Mouse (Mus musculus) hindbrain, embryonic 14.5 days (tissue): Measurements from ENCODE around the gene Dhx16. TPM values are rescaled to one million over a fixed set of nuclear protein-coding genes. Genes with fewer than 3 reads are reported as not detected.

ENCODE experiments used
- ATAC-seq: fragments of 200-750 bp; cut with Nextera tagmentation; 2 replicates; pipeline ENCODE4 v1.8.0; 2017; ENCODE audit warnings: moderate number of reproducible peaks, mild to moderate bottlenecking, moderate TSS enrichment, moderate library complexity; ENCODE audit not compliant: low FRiP score
- DNase-seq: peaks from one replicate; pipeline ENCODE4 v3.0.0-alpha.2; 2015; ENCODE audit warnings: low spot score
- H3K27ac ChIP-seq: fragments of 300-500 bp; sonication (generic); 2 replicates; pipeline ENCODE4 v1.5.1; 2014; ENCODE audit warnings: mild to moderate bottlenecking, moderate library complexity
- H3K27me3 ChIP-seq: fragments of 300-500 bp; sonication (generic); 2 replicates; pipeline ENCODE4 v1.6.1; 2014; ENCODE audit warnings: mild to moderate bottlenecking, low read length, mixed read lengths; ENCODE audit not compliant: control insufficient read depth, insufficient read depth
- H3K36me3 ChIP-seq: fragments of 300-500 bp; sonication (generic); replicated peaks from 2 replicates; pipeline ENCODE4 v1.6.1; 2014; ENCODE audit not compliant: control insufficient read depth, insufficient read depth
- H3K4me1 ChIP-seq: fragments of 300-500 bp; sonication (generic); replicated peaks from 2 replicates; pipeline ENCODE4 v1.6.1; 2014; ENCODE audit warnings: antibody characterized with exemption, low read length, mixed read lengths; ENCODE audit not compliant: control insufficient read depth, insufficient read depth
- H3K4me2 ChIP-seq: fragments of 300-500 bp; sonication (generic); replicated peaks from 2 replicates; pipeline ENCODE4 v1.6.1; 2014; ENCODE audit warnings: mild to moderate bottlenecking, moderate library complexity
- H3K4me3 ChIP-seq: fragments of 300-500 bp; sonication (generic); replicated peaks from 2 replicates; pipeline ENCODE4 v1.5.1; 2014; ENCODE audit warnings: mild to moderate bottlenecking, low read length
- H3K9ac ChIP-seq: fragments of 300-500 bp; sonication (generic); 2 replicates; pipeline ENCODE4 v1.6.1; 2014
- H3K9me3 ChIP-seq: fragments of 300-500 bp; sonication (generic); 2 replicates; pipeline ENCODE4 v1.6.1; 2016; ENCODE audit warnings: low read length; ENCODE audit not compliant: control insufficient read depth
- WGBS: fragments of 180-500 bp; shearing (Covaris S2); extraction: QIAGEN DNeasy Blood & Tissue Kit; methylation state at CpG from one replicate; pipeline ENCODE4 v1.1.7; 2014; 5-methylcytosine and 5-hydroxymethylcytosine counted together
- polyA plus RNA-seq: library from polyadenylated mRNA; unstranded; fragments of >200 nt; fragmentation: Nextera tagmentation; extraction: Ambion mirVana; gene quantifications from 2 replicates; pipeline ENCODE4 v1.2.1, GENCODE M21; 2014

The Dhx16 gene
- polyA plus RNA-seq, 1 experiment from 2014 or later = 25.8 TPM

GRCm38 (mm10) chr17:35866911-35867890, 12.4 kb upstream of the Dhx16 start:
- peak overlapping the region; percentile 98 for H3K27ac ChIP-seq
- 6% methylated on average over 26 of the region's 26 CpGs for WGBS
- ATAC-seq (no peak), DNase-seq (peak; percentile 29)
- H3K4me3 ChIP-seq = peak overlapping the region; percentile 75
- H3K27me3 ChIP-seq = no peaks in the 10 kb centered on the region
- H3K9ac ChIP-seq = peak overlapping the region; percentile 95
- H3K9me3 ChIP-seq = no peaks in the 10 kb centered on the region
- peak overlapping the region; percentile 99 for H3K4me2 ChIP-seq
- H3K4me1 ChIP-seq = peaks cover 55% of the 10 kb centered on the region
- peaks cover 7% of the 10 kb centered on the region; the same call in 1 of the 2 replicates for H3K36me3 ChIP-seq

- Histone ChIP-seq H3K27ac (peak overlapping the region; percentile 98), H3K9me3 (no peaks in the 10 kb centered on the region), H3K9ac (peak overlapping the region; percentile 95), H3K4me3 (peak overlapping the region; percentile 75), H3K4me1 (peaks cover 65% of the 10 kb centered on the region), H3K27me3 (no peaks in the 10 kb centered on the region), H3K36me3 (peaks cover 15% of the 10 kb centered on the region), H3K4me2 (peak overlapping the region; percentile 99)
- 36% methylated on average over 17 of the region's 17 CpGs for WGBS
- ATAC-seq (no peak), DNase-seq (no peak)
Observed at GRCm38 (mm10) chr17:35868165-35868820, 11.3 kb upstream of the Dhx16 start.

GRCm38 (mm10) chr17:35868961-35869345, 10.7 kb upstream of the Dhx16 start:
- peak overlapping the region; percentile 99 for H3K4me2 ChIP-seq
- no peaks in the 10 kb centered on the region for H3K9me3 ChIP-seq
- no peak for DNase-seq
- no peak for ATAC-seq
- peak overlapping the region; percentile 95 for H3K9ac ChIP-seq
- H3K36me3 ChIP-seq = peaks cover 21% of the 10 kb centered on the region
- peaks cover 69% of the 10 kb centered on the region for H3K4me1 ChIP-seq
- H3K27ac ChIP-seq = peak overlapping the region; percentile 98
- no peaks in the 10 kb centered on the region for H3K27me3 ChIP-seq
- peak overlapping the region; percentile 75 for H3K4me3 ChIP-seq
- WGBS = 8% methylated on average over 7 of the region's 7 CpGs

GRCm38 (mm10) chr17:35869346-35870067, 10.1 kb upstream of the Dhx16 start:
- peaks cover 26% of the 10 kb centered on the region for H3K36me3 ChIP-seq
- ATAC-seq = no peak
- no peaks in the 10 kb centered on the region for H3K9me3 ChIP-seq
- peaks cover 67% of the 10 kb centered on the region for H3K4me1 ChIP-seq
- WGBS = 2% methylated on average over 7 of the region's 7 CpGs
- DNase-seq = peak; percentile 33
- peak overlapping the region; percentile 98 for H3K27ac ChIP-seq
- no peaks in the 10 kb centered on the region for H3K27me3 ChIP-seq
- H3K9ac ChIP-seq = peak overlapping the region; percentile 95
- H3K4me2 ChIP-seq = peak overlapping the region; percentile 99
- peak overlapping the region; percentile 75 for H3K4me3 ChIP-seq

GRCm38 (mm10) chr17:35870151-35870883, 9.3 kb upstream of the Dhx16 start:
- H3K9me3 ChIP-seq = no peaks in the 10 kb centered on the region
- H3K4me2 ChIP-seq = peak overlapping the region; percentile 99
- peak overlapping the region; percentile 95 for H3K9ac ChIP-seq
- peaks cover 59% of the 10 kb centered on the region for H3K4me1 ChIP-seq
- WGBS = 71% methylated on average over 9 of the region's 9 CpGs
- ATAC-seq (no peak), DNase-seq (no peak)
- peak overlapping the region; percentile 75 for H3K4me3 ChIP-seq
- peaks cover 35% of the 10 kb centered on the region for H3K36me3 ChIP-seq
- H3K27me3 ChIP-seq = no peaks in the 10 kb centered on the region
- H3K27ac ChIP-seq = peak overlapping the region; percentile 98

GRCm38 (mm10) chr17:35870884-35871696, 8.5 kb upstream of the Dhx16 start:
- H3K27ac ChIP-seq = peak overlapping the region; percentile 98; the same call in 1 of the 2 replicates
- ATAC-seq (no peak), DNase-seq (no peak)
- H3K4me3 ChIP-seq = peak overlapping the region; percentile 75
- H3K9me3 ChIP-seq = no peaks in the 10 kb centered on the region
- peaks cover 58% of the 10 kb centered on the region for H3K4me1 ChIP-seq
- H3K9ac ChIP-seq = peak overlapping the region; percentile 95
- no peaks in the 10 kb centered on the region for H3K27me3 ChIP-seq
- H3K4me2 ChIP-seq = peak overlapping the region; percentile 99
- H3K36me3 ChIP-seq = peaks cover 41% of the 10 kb centered on the region
- WGBS = 92% methylated on average over 8 of the region's 8 CpGs

GRCm38 (mm10) chr17:35873774-35874519, 5.7 kb upstream of the Dhx16 start:
- peaks cover 40% of the 10 kb centered on the region for H3K4me1 ChIP-seq
- H3K27me3 ChIP-seq = no peaks in the 10 kb centered on the region
- H3K4me2 ChIP-seq = peak overlapping the region; percentile 24
- WGBS = 34% methylated on average over 21 of the region's 21 CpGs
- H3K9ac ChIP-seq = peak overlapping the region; percentile 28; the same call in 1 of the 2 replicates
- no peak overlapping the region for H3K4me3 ChIP-seq
- ATAC-seq (peak; percentile 25; the same call in 1 of the 2 replicates), DNase-seq (peak; percentile 77)
- H3K27ac ChIP-seq = no peak overlapping the region
- peaks cover 44% of the 10 kb centered on the region for H3K36me3 ChIP-seq
- H3K9me3 ChIP-seq = no peaks in the 10 kb centered on the region
